Comparison of ENCODE assay signal across 13 mouse cellular contexts in genomic region chr7:139864253-139864652, GRCm38 (mm10). TPM values are rescaled to one million over a fixed set of nuclear protein-coding genes. Genes with fewer than 3 reads are reported as not detected.
DNase-seq lines count a peak whose midpoint lies in the region.
"Had no signal": no experiment of that assay in that cellular context is flagged by ENCODE, and none has a peak within 500 bp of the region (broad histone marks: within the 10 kb centered on the region; RNA-seq: fewer than 3 reads in every experiment).

No protein-coding gene starts in this region.

- peak; percentile 70 for DNase-seq in heart, adult 11 months
- no peak for DNase-seq in heart, postnatal 36 days
- peak; percentile 33 for DNase-seq in left cerebral cortex, postnatal 4 days
- DNase-seq in left cerebral cortex, postnatal 14 days (ENCODE audit: low spot score in 2 of 2): no peak
- peak; percentile 43 for DNase-seq in ES-CJ7 (ENCODE audit: low read depth, low spot score)
- DNase-seq in embryonic facial prominence, embryonic 10.5 days (ENCODE audit: low spot score): peak; percentile 16
- DNase-seq in adrenal gland, adult 18-20 months (ENCODE audit: low spot score in 2 of 2): no peak
- DNase-seq: adrenal gland, adult 2 months; cerebellum, adult 9-11 months; gastrocnemius, postnatal 36 days had no signal

- intact Hi-C loops in heart, postnatal 36 days (cut with DNase I): no loop called here
- intact Hi-C loops in left cerebral cortex, postnatal 4 days (cut with DNase I): loop anchor here (5.0 kb wide), 1 partner anchor 217 kb away; no protein-coding TSS in a partner anchor
- intact Hi-C loops in left cerebral cortex, postnatal 14 days (cut with DNase I): loop anchor here (5.0 kb wide), 1 partner anchor 217 kb away; no protein-coding TSS in a partner anchor

- H3K4me3 ChIP-seq in embryonic facial prominence, embryonic 10.5 days: no peak overlapping the region
- H3K4me3 ChIP-seq: hindbrain, embryonic 15.5 days; limb, embryonic 13.5 days had no signal

- H3K4me1 ChIP-seq in embryonic facial prominence, embryonic 10.5 days: no peaks in the 10 kb centered on the region
- H3K4me1 ChIP-seq: hindbrain, embryonic 15.5 days; limb, embryonic 13.5 days had no signal

- no peak overlapping the region for H3K27ac ChIP-seq in embryonic facial prominence, embryonic 10.5 days (replicated peaks)
- H3K27ac ChIP-seq: hindbrain, embryonic 15.5 days; limb, embryonic 13.5 days had no signal

- 63% methylated on average over 2 of the region's 2 CpGs for WGBS in embryonic facial prominence, embryonic 10.5 days

- H3K36me3 ChIP-seq in embryonic facial prominence, embryonic 10.5 days (replicated peaks): no peaks in the 10 kb centered on the region
- H3K36me3 ChIP-seq: hindbrain, embryonic 15.5 days; limb, embryonic 13.5 days had no signal

- no peaks in the 10 kb centered on the region for H3K27me3 ChIP-seq in embryonic facial prominence, embryonic 10.5 days (replicated peaks; ENCODE audit: low read depth, poor library complexity, severe bottlenecking)
- H3K27me3 ChIP-seq: hindbrain, embryonic 15.5 days had no signal

- no peaks in the 10 kb centered on the region for H3K9me3 ChIP-seq in embryonic facial prominence, embryonic 10.5 days
- H3K9me3 ChIP-seq: hindbrain, embryonic 15.5 days; limb, embryonic 13.5 days had no signal

RNA-seq across cellular contexts. Expression of gene Kndc1, which starts 30.2 kb away (rescaled TPM):
- not detected for total RNA-seq in heart, postnatal 36 days (2021)
- 10 to 100 TPM; 36.2 to 45.3 TPM for total RNA-seq in left cerebral cortex, postnatal 4 days (2021)
- 10 to 100 TPM; 41.1 to 52.5 TPM for total RNA-seq in left cerebral cortex, postnatal 14 days (2021)
- polyA plus RNA-seq in embryonic facial prominence, embryonic 10.5 days (2016; fragmentation: Nextera tagmentation; extraction: Ambion mirVana): 0.11 and 0.40 TPM in 2 replicates
- total RNA-seq in adrenal gland, adult 18-20 months (2021): 1 to 10 TPM in 1 of 2 experiments, under 1 TPM in 1; 0.93 to 1.2 TPM
- total RNA-seq: gastrocnemius, postnatal 36 days; MEL had no signal

RNA-seq across cellular contexts. Expression of gene Adgra1, which starts 30.3 kb away (rescaled TPM):
- total RNA-seq in heart, postnatal 36 days (2021): not detected
- 10 to 100 TPM; 17.8 to 25.1 TPM for total RNA-seq in left cerebral cortex, postnatal 4 days (2021)
- total RNA-seq in left cerebral cortex, postnatal 14 days (2021): 10 to 100 TPM; 49.5 to 63.6 TPM
- polyA plus RNA-seq in embryonic facial prominence, embryonic 10.5 days (2016; fragmentation: Nextera tagmentation; extraction: Ambion mirVana): 1.00 and 2.5 TPM in 2 replicates
- 1 to 10 TPM; 2.6 to 2.8 TPM for total RNA-seq in adrenal gland, adult 18-20 months (2021)
- total RNA-seq: MEL had no signal

Comparison
In these comparisons a context has a peak if more than half of its experiments do, and no peak if none do; other contexts are left out.
1. DNase-seq: peak in heart, adult 11 months (single experiment), left cerebral cortex, postnatal 4 days (single experiment), ES-CJ7 (single experiment) and embryonic facial prominence, embryonic 10.5 days (single experiment); none in heart, postnatal 36 days (0 of 2), left cerebral cortex, postnatal 14 days (0 of 2) and adrenal gland, adult 18-20 months (0 of 2).
2. RNA of gene Kndc1, which starts 30.2 kb away (total RNA-seq): 41.1 to 52.5 TPM in left cerebral cortex, postnatal 14 days and 36.2 to 45.3 TPM in left cerebral cortex, postnatal 4 days; 0.93 to 1.2 TPM in adrenal gland, adult 18-20 months and not detected in heart, postnatal 36 days; every median in the first group is over 10 times any median in the second.
3. RNA of gene Adgra1, which starts 30.3 kb away (total RNA-seq): 49.5 to 63.6 TPM in left cerebral cortex, postnatal 14 days and 17.8 to 25.1 TPM in left cerebral cortex, postnatal 4 days; 2.6 to 2.8 TPM in adrenal gland, adult 18-20 months and not detected in heart, postnatal 36 days; every median in the first group is over 4 times any median in the second.